Mouse (Mus musculus) small intestine, adult 10 weeks (tissue): ENCODE results near the gene Zfyve21. TPM values are rescaled to one million over a fixed set of nuclear protein-coding genes. Genes with fewer than 3 reads are reported as not detected.

Experiments
- polyA plus RNA-seq: library from polyadenylated mRNA; stranded (reverse); fragments of 350-450 nt; fragmentation: Illumina TruSeq; extraction: RNeasy Lipid Tissue Mini Kit (QIAGEN cat#74804); gene quantifications from one replicate; pipeline ENCODE4 v1.2.3, GENCODE M21; 2014; ENCODE audit warnings: low replicate concordance

The Zfyve21 gene
- polyA plus RNA-seq, result 15.7 TPM

DNA sequence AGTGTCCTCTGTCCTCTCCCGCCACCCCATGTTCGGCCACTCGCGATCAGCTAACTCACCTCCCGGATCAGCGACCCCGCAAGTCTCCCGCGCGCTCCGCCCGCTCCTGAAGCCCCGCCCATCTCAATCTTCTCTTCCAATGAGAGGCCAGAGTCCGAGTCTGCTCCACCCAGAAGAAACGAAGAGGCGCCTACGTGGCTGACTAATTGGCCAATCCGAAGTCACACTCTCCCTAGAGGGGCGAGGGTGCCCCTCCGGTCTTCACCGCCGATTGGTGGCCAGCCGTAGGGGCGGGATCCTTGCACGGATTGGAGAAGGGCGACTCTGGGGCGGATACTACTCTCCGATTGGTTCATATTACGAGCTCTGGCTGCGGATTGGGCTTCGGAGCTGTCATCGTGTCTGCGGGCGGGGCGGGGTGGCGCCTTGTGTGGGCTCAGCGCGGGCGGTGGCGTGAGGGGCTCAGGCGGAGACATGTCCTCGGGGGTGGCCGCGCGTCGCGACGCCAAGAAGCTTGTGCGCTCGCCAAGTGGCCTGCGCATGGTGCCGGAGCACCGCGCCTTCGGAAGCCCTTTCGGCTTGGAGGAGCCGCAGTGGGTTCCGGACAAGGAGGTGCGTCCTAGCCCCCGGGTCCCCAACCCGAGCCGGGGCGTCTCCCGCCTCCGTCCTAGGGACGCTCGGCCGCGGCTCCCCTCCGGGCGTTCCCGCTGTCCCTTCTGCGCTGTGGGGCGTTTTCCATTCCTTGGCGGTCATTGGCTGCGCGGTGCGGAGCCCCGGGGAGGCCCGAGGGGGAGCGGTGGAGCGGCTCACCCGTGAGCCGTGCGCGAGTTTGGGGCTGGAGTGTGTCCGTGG lies at the start of gene Zfyve21, which contains the start of gene Xrcc3:
Gene Zfyve21, plus strand, starts transcription at position 405 of the 852 bp plus-strand sequence.
Gene Xrcc3, minus strand, starts transcription at position 108 of the 852 bp plus-strand sequence.

Other genes starting within 250 kb of the Zfyve21 start
- gene Mark3, start 239.6 kb upstream of the Zfyve21 start, polyA plus RNA-seq, result 200 TPM
- gene Ckb, start 141.8 kb upstream of the Zfyve21 start, polyA plus RNA-seq, result 2.8 TPM
- not detected for gene Trmt61a, start 136.1 kb upstream of the Zfyve21 start, polyA plus RNA-seq
- gene Bag5, start 100.9 kb upstream of the Zfyve21 start, polyA plus RNA-seq, result 14.0 TPM
- 8.9 TPM for gene Apopt1, start 100.9 kb upstream of the Zfyve21 start, polyA plus RNA-seq
- 2.2 TPM for gene Klc1, start 55.3 kb upstream of the Zfyve21 start, polyA plus RNA-seq
- gene Xrcc3, start 297 bp upstream of the Zfyve21 start, polyA plus RNA-seq, result not detected
- gene Ppp1r13b, start 93.9 kb downstream of the Zfyve21 start, polyA plus RNA-seq, result 4.7 TPM
- 1,018 TPM for gene Atp5mpl, start 152.8 kb downstream of the Zfyve21 start, polyA plus RNA-seq
- gene Tdrd9, start 157.4 kb downstream of the Zfyve21 start, polyA plus RNA-seq, result not detected
- gene Rd3l, start 167.1 kb downstream of the Zfyve21 start, polyA plus RNA-seq, result not detected